Mouse (Mus musculus) monocyte, adult 2 months (primary cell): ENCODE results near the gene Grn.
"Not testable (repeated sequence)": the region's sequence is repeated elsewhere in the genome, so short reads cannot be mapped to it uniquely, and the experiment has no call there.

Experiments used
- DNase-seq, 2 experiments: peaks; one replicate each; pipeline ENCODE4 v3.0.0; 2022; ENCODE audit warnings: low spot score in 2 of 2, low read depth in 1 of 2

The Grn gene

GRCm38 (mm10) chr11:102400513-102401084 is 29.5 kb upstream of the Grn start:
- DNase-seq: no peak

- DNase-seq: no peak
Observed at GRCm38 (mm10) chr11:102401898-102402500, 28.1 kb upstream of the Grn start.

DNA sequence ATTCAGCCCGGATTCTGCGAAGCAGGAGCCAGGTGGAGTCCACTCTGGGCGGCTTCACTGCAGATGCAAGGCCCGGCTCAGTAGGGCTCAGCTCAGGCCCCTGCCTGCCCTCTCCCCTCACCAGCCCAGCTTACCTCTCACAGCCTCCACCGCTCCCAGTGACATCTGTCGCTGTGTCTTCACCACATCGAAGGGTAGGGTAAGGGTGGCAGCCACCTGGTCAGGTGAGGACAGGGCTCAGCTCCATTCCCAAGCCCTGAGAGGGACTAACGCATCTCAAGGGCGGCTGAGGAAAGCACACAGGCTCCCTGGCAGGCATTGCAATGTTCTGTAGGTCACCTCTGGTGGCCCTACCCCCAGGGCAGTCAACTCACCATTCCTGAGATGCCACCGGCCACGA is 26.5 kb upstream of the Grn start:
- DNase-seq: no peak

- DNase-seq: no peak
Observed at GRCm38 (mm10) chr11:102404161-102405010, 25.7 kb upstream of the Grn start.

DNA sequence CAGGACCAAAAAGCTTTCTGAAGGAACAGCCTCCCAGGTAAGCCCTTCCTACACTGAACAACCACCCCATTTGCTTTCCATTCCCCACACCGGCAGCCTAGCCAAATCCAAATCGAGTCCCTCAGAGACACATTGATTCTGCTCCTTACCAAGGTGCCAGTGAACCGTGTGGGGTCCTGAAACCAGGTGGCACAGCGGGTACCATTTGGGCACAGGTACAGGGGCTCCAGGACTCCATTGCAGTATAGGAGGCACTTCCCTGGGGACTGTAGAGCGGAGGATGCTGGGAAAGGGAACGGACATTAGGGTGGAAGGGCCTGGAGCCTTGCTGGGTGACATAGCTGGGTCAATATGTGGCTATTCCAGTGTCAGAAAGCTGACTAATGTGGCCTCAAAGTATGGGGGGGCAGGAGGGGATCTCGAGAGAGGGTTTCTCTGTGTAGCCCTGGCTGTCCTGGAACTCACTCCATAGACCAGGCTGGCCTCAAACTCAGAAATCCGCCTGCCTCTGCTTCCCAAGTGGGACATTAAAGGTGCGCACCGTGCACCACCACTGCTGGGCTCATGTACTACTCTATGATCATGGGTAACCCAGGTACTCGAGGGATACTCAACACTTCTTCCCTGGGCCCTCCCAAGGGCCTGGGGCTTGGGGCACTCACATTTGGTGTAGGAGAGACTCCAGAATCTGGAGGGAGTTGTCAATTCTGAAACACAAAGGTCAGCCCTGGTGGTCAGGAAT is 24.4 kb upstream of the Grn start:
- no peak for DNase-seq

DNA sequence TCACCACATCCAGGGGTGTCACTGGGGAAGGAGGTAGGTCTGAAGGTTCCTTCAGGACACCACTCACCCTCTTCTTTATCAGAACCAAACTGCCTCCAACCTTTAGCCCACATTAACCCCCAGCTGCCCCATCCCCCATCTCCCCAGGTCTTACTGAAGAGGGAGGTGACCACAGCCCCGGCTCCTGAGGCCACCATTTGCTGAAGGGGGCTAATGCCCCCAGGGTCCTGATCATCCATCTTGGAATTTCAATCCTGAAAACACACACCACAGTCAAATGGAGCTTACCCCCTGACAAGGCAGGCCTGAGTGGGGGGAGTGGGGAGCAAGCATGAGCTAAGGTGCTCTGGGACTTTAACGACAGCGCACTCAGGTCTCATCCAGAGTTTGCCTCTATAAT is 23.7 kb upstream of the Grn start:
- no peak for DNase-seq

DNA sequence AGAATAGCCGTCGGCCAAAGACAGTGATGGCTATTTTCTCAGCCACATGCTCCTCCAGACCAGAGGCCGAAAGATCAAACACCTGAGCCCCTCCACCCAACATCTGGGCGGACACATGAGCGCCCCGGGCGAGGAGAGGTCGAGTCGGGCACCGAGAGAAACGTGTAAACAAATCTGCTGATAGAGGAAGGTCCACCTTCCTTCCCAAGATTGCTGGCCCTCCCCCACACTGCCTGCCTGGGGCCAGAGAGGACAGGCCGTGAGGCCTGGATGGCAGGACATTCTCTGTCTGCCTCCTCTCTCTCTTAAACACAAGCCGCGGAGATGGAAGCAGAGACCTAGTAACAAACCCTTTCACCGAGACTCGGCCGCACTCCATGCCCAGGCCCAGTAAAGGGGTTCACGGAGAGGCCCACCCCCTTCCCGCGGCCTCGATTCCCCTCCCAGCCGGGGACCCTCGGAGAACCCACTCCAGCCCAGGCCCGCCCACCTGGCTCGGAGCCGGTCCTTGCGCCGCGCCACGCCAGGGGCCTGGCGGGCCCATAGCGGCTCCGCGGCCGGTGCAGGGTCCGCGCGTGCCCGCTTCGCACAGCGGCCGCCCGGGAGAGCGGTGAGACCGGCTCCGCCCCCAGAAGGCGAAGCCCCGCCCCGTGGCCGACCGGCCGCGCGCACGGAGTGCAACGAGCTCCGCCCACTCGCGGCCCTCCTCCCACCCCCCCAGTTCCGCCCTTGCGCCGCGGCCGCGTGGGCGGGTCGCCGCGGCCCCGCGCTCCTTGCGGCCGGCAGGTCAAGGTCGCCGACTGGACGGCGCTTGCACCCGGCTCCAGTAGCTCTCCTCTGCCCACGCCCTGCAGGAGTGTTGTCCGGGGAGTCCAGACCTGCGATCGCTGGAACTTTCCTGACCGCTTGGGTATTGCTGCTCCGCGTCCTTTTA is 22.9 kb upstream of the Grn start:
- peak in 1 of 2 experiments; percentile 83 for DNase-seq

DNA sequence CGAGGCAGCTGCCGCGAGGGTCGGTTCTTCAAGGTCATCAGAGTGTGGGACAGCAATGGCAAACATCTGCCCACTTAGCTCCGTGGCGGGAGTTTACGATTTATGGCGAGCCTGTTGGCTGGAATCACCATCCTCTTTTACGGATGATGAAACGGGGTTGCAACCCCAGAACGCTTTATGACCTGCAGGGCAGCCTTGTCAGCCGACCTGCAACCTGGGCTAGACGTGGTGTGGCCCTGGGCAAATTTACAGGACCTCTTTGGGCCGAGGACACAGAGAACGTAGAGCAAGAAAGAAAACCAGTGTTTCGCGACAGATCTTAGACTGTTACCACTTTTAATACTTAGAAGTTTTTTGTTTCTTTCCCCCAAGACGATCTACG is 22.3 kb upstream of the Grn start, which contains the start of gene Slc25a39:
Slc25a39 (minus strand) TSS at position 113 of the 382 bp plus-strand sequence.
- no peak for DNase-seq

DNA sequence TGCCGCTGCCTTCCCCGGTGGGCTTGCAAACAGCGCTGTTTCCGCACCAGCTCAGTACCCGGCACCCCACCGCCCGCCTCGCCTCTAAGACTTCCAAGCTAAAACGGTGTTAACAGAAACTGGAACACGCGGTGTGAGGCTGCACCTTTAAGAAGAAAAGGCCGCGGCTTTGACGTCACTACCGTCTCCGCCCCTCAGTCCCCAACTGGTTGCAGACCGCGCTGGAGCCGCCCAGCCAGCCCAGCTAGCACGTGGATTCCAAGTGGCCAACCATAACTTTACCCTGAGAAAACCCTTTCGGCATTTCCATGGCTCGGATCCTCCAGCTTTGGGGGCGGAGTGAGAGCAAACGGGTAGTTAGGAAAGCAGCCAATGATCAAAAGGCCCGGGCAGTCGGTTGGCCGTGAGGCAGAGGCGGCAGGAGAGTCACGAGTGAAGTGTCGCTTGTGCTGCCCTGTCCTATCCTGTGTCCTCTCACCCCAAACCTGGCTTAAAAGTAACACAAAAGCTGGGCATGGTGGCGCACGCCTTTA is 21.7 kb upstream of the Grn start:
- peak; percentile 94 to 98 for DNase-seq

GRCm38 (mm10) chr11:102408888-102409794 is 21.0 kb upstream of the Grn start:
- DNase-seq: no peak

DNA sequence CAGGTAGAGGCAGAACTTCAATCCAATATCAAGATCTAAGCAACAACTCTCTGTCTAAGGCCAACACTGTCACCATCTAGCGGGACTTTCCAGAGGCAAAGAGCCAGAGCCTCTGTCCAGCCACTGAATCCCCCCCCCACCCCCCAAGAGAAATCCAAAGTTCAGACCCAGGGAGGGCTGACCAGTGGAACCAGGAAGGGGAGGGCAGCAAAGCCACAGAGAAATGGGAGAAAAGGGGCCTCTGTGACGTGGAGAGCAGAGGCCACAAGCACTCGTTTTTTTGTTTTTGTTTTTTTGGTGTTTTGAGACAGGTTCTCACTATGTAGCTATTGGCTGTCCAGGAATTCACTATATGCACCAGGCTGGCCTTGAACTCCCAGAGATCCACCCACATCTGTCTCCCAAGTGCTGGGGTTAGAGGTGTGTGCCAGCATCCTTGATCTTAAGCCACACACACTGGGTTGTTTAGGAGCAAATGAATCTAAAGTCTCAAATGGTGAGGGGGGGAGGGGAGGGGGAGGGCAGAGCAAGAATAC is 20.3 kb upstream of the Grn start:
- no peak for DNase-seq

DNA sequence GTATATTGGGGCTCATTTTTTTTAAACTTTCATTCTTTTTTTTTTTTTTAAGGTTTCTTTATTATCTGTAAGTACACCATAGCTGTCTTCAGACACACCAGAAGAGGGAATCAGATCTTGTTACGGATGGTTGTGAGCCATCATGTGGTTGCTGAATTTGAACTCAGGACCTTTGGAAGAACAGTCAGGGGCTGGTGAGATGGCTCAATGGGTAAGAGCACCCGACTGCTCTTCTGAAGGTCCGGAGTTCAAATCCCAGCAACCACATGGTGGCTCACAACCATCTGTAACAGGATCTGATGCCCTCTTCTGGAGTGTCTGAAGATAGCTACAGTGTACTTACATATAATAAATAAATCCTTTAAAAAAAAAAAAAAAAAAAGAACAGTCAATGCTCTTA is 19.8 kb upstream of the Grn start:
- not testable (repeated sequence) for DNase-seq

DNA sequence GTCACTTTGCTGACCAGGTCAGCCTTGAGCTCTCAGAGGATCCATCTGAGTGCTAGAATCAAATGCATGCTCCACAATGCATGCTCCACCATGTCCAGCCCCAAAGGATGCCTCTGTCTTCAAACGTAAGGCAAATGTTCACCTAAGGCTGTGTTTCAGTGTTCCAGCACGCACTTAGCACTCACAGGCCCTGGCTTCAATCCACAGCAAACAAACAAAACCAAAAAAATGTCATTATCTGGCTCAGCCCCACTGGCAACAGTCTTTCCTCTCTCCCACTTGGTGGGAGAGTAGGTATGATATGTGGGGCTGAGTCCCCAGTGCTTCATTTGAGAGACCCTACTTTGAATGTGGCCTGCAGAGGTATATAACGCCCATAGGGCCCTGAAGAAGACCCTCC is 19.1 kb upstream of the Grn start:
- no peak for DNase-seq

- peak in 1 of 2 experiments; percentile 84 for DNase-seq
Observed at GRCm38 (mm10) chr11:102411704-102412103, 18.4 kb upstream of the Grn start.

GRCm38 (mm10) chr11:102413059-102413458 is 17.1 kb upstream of the Grn start:
- DNase-seq: no peak

GRCm38 (mm10) chr11:102415034-102415802 is 14.9 kb upstream of the Grn start:
- no peak for DNase-seq

GRCm38 (mm10) chr11:102417160-102417559 is 13.0 kb upstream of the Grn start:
- no peak for DNase-seq

- DNase-seq: no peak
Observed at GRCm38 (mm10) chr11:102418887-102419286, 11.2 kb upstream of the Grn start.
